ENCODE assay signal across 22 mouse cellular contexts in genomic region chr13:12453150-12453549, GRCm38 (mm10). TPM values are rescaled to one million over a fixed set of nuclear protein-coding genes. Genes with fewer than 3 reads are reported as not detected.
DNase-seq lines count a peak whose midpoint lies in the region; ATAC-seq and TF ChIP-seq lines count a peak whose summit lies in the region.
"Had no signal": no experiment of that assay in that cellular context is flagged by ENCODE, and none has a peak within 500 bp of the region (broad histone marks: within the 10 kb centered on the region; RNA-seq: fewer than 3 reads in every experiment).

No protein-coding gene starts in this region.

- H3K27ac ChIP-seq in cerebellum, adult 2 months (ENCODE audit: insufficient read depth, low read length), result peak overlapping the region; percentile 49
- no peak overlapping the region for H3K27ac ChIP-seq in hindbrain, embryonic 14.5 days
- H3K27ac ChIP-seq in liver, embryonic 12.5 days, result no peak overlapping the region
- H3K27ac ChIP-seq: embryonic facial prominence, embryonic 13.5 days; forebrain, embryonic 13.5 days; heart, embryonic 10.5 days; hindbrain, embryonic 12.5 days; hindbrain, postnatal 0 days; intestine, embryonic 15.5 days; kidney, embryonic 15.5 days had no signal

- peaks cover 15% of the 10 kb centered on the region for H3K4me1 ChIP-seq in cerebellum, adult 2 months (ENCODE audit: control insufficient read depth, insufficient read depth, low read length)
- H3K4me1 ChIP-seq in hindbrain, embryonic 14.5 days (replicated peaks; ENCODE audit: control insufficient read depth, insufficient read depth, low read length), result no peaks in the 10 kb centered on the region
- peaks cover 12% of the 10 kb centered on the region; the same call in 1 of the 2 replicates for H3K4me1 ChIP-seq in liver, embryonic 12.5 days
- H3K4me1 ChIP-seq: embryonic facial prominence, embryonic 13.5 days; forebrain, embryonic 13.5 days; heart, embryonic 10.5 days; hindbrain, embryonic 12.5 days; intestine, embryonic 15.5 days; kidney, embryonic 15.5 days had no signal

- ATAC-seq in hindbrain, embryonic 14.5 days (ENCODE audit: low FRiP score), result no peak
- ATAC-seq in liver, embryonic 12.5 days, result no peak
- ATAC-seq in erythroblast, adult 5-6 weeks (replicated peaks; ENCODE audit: low FRiP score, poor library complexity, severe bottlenecking), result no peak
- ATAC-seq: forebrain, embryonic 13.5 days; forebrain, postnatal 0 days; hindbrain, postnatal 0 days; intestine, embryonic 15.5 days had no signal

- TF ChIP-seq CTCF in cerebellum, adult 2 months (IDR thresholded peaks at IDR 0.05; ENCODE audit: borderline replicate concordance, insufficient read depth, low read depth, low read length), result no peak

- no peaks in the 10 kb centered on the region for H3K9me3 ChIP-seq in hindbrain, embryonic 14.5 days (ENCODE audit: control insufficient read depth, low read length)
- no peaks in the 10 kb centered on the region for H3K9me3 ChIP-seq in liver, embryonic 12.5 days (replicated peaks)
- H3K9me3 ChIP-seq: embryonic facial prominence, embryonic 13.5 days; forebrain, embryonic 13.5 days; heart, embryonic 10.5 days; hindbrain, embryonic 12.5 days; intestine, embryonic 15.5 days; kidney, embryonic 15.5 days had no signal

- WGBS in cerebellum, adult 2 months, result 20% methylated on average over 14 of the region's 14 CpGs
- 86% methylated on average over 14 of the region's 14 CpGs for WGBS in hindbrain, embryonic 14.5 days
- 86% methylated on average over 14 of the region's 14 CpGs for WGBS in liver, embryonic 12.5 days (ENCODE audit: insufficient replicate concordance)

- H3K4me2 ChIP-seq in hindbrain, embryonic 14.5 days (replicated peaks), result no peak overlapping the region
- H3K4me2 ChIP-seq in liver, embryonic 12.5 days, result no peak overlapping the region
- H3K4me2 ChIP-seq: embryonic facial prominence, embryonic 13.5 days; forebrain, embryonic 13.5 days; hindbrain, embryonic 12.5 days; intestine, embryonic 15.5 days; kidney, embryonic 15.5 days had no signal

- H3K9ac ChIP-seq in hindbrain, embryonic 14.5 days, result no peak overlapping the region
- no peak overlapping the region for H3K9ac ChIP-seq in liver, embryonic 12.5 days
- H3K9ac ChIP-seq: embryonic facial prominence, embryonic 13.5 days; forebrain, embryonic 13.5 days; forebrain, postnatal 0 days; hindbrain, embryonic 12.5 days; intestine, embryonic 15.5 days; kidney, embryonic 15.5 days had no signal

- no peak overlapping the region for H3K4me3 ChIP-seq in cerebellum, adult 2 months (replicated peaks; ENCODE audit: insufficient read depth, low read depth, low read length)
- no peak overlapping the region for H3K4me3 ChIP-seq in hindbrain, embryonic 14.5 days (replicated peaks; ENCODE audit: low read length)
- H3K4me3 ChIP-seq in liver, embryonic 12.5 days, result no peak overlapping the region
- H3K4me3 ChIP-seq: embryonic facial prominence, embryonic 13.5 days; forebrain, embryonic 13.5 days; heart, embryonic 10.5 days; hindbrain, embryonic 12.5 days; intestine, embryonic 15.5 days; kidney, embryonic 15.5 days had no signal

- DNase-seq in cerebellum, adult 11 months, result peak; percentile 27
- no peak for DNase-seq in cerebellum, postnatal 4 days (ENCODE audit: low spot score in 2 of 2)
- DNase-seq in cerebellum, adult 2 months, result peak; percentile 53 to 68
- DNase-seq in cerebellum, postnatal 14 days, result peak; percentile 8 to 9
- no peak for DNase-seq in hindbrain, embryonic 14.5 days (ENCODE audit: low spot score)
- DNase-seq: adrenal gland, adult 2 months; adrenal gland, postnatal 36 days; forebrain, postnatal 0 days; gastrocnemius, postnatal 36 days; heart, adult 11 months; heart, postnatal 10 days; heart, postnatal 4 days; kidney, adult 18-20 months had no signal

- no peaks in the 10 kb centered on the region for H3K27me3 ChIP-seq in cerebellum, adult 2 months (ENCODE audit: control insufficient read depth, insufficient read depth, low read length)
- H3K27me3 ChIP-seq in hindbrain, embryonic 14.5 days (ENCODE audit: control insufficient read depth, insufficient read depth, low read length), result no peaks in the 10 kb centered on the region
- H3K27me3 ChIP-seq in liver, embryonic 12.5 days (replicated peaks), result no peaks in the 10 kb centered on the region
- H3K27me3 ChIP-seq: embryonic facial prominence, embryonic 13.5 days; forebrain, embryonic 13.5 days; hindbrain, embryonic 12.5 days; intestine, embryonic 15.5 days; kidney, embryonic 15.5 days had no signal

- peaks cover 35% of the 10 kb centered on the region for H3K36me3 ChIP-seq in hindbrain, embryonic 14.5 days (replicated peaks; ENCODE audit: control insufficient read depth, insufficient read depth)
- peaks cover 64% of the 10 kb centered on the region for H3K36me3 ChIP-seq in liver, embryonic 12.5 days

- TF ChIP-seq POLR2A in cerebellum, adult 2 months (IDR thresholded peaks at IDR 0.05; ENCODE audit: borderline replicate concordance, insufficient read depth, low read length), result no peak

RNA-seq across cellular contexts. Expression of gene Lgals8, which starts 11.6 kb away (rescaled TPM):
- polyA plus RNA-seq in cerebellum, adult 2 months (2012; rRNA removed), result 60.3 and 60.5 TPM in 2 replicates
- polyA plus RNA-seq in hindbrain, embryonic 14.5 days (2014; fragmentation: Nextera tagmentation; extraction: Ambion mirVana), result 24.4 and 26.3 TPM in 2 replicates
- 14.8 and 15.8 TPM in 2 replicates for polyA plus RNA-seq in liver, embryonic 12.5 days (2016; fragmentation: Nextera tagmentation; extraction: Ambion mirVana)
- 10.9 and 13.3 TPM in 2 replicates for total RNA-seq in erythroblast, adult 5-6 weeks (2015; ENCODE audit: low replicate concordance)
- total RNA-seq in erythroblast, adult 5-6 weeks (2017; ENCODE audit: low replicate concordance), result 11.7 and 15.3 TPM in 2 replicates

RNA-seq across cellular contexts. Expression of gene Heatr1, which starts 58.3 kb away (rescaled TPM):
- polyA plus RNA-seq in cerebellum, adult 2 months (2012; rRNA removed), result 19.2 and 19.8 TPM in 2 replicates
- polyA plus RNA-seq in hindbrain, embryonic 14.5 days (2014; fragmentation: Nextera tagmentation; extraction: Ambion mirVana), result 17.1 and 19.4 TPM in 2 replicates
- polyA plus RNA-seq in liver, embryonic 12.5 days (2016; fragmentation: Nextera tagmentation; extraction: Ambion mirVana), result 30.3 and 33.1 TPM in 2 replicates
- total RNA-seq in erythroblast, adult 5-6 weeks (2015; ENCODE audit: low replicate concordance), result 10.2 and 11.3 TPM in 2 replicates
- total RNA-seq in erythroblast, adult 5-6 weeks (2017; ENCODE audit: low replicate concordance), result 14.9 and 25.9 TPM in 2 replicates

Comparison
In these comparisons a context has a peak if more than half of its experiments do, and no peak if none do; other contexts are left out.
1. DNase-seq: peak in cerebellum, adult 11 months (single experiment), cerebellum, adult 2 months (2 of 2) and cerebellum, postnatal 14 days (2 of 2); none in cerebellum, postnatal 4 days (0 of 2) and hindbrain, embryonic 14.5 days (single experiment).